In genomic region chrX:151045850-151046249, GRCm38 (mm10) we compare ENCODE assay signal across 8 mouse cellular contexts. TPM values are rescaled to one million over a fixed set of nuclear protein-coding genes. Genes with fewer than 3 reads are reported as not detected.
DNase-seq lines count a peak whose midpoint lies in the region; ATAC-seq and TF ChIP-seq lines count a peak whose summit lies in the region.

Gene Fgd1, plus strand, starts transcription at chrX:151046150.

- ATAC-seq in kidney, embryonic 16.5 days (ENCODE audit: low FRiP score, low TSS enrichment): no peak
- ATAC-seq in hindbrain, embryonic 11.5 days (ENCODE audit: low FRiP score): no peak
- ATAC-seq in liver, embryonic 14.5 days (ENCODE audit: insufficient read depth): no peak

- no peak for DNase-seq in kidney, adult 9 months
- DNase-seq in adrenal gland, postnatal 4 days (ENCODE audit: low spot score in 2 of 2): no peak
- no peak for DNase-seq in hindbrain, embryonic 11.5 days (ENCODE audit: low spot score)
- no peak for DNase-seq in liver, embryonic 14.5 days (ENCODE audit: low read depth in 3 of 3, low spot score in 3 of 3)
- no peak for DNase-seq in cerebellum, postnatal 4 days (ENCODE audit: low spot score in 2 of 2)
- no peak for DNase-seq in gastrocnemius, postnatal 25 days
- no peak for DNase-seq in spleen, postnatal 10 days (ENCODE audit: low spot score in 2 of 2)

- no peaks in the 10 kb centered on the region for H3K27me3 ChIP-seq in kidney, embryonic 16.5 days (ENCODE audit: insufficient read depth, low read length)
- H3K27me3 ChIP-seq in hindbrain, embryonic 11.5 days (ENCODE audit: control insufficient read depth, insufficient read depth, low read length): no peaks in the 10 kb centered on the region
- peaks cover 22% of the 10 kb centered on the region for H3K27me3 ChIP-seq in liver, embryonic 14.5 days (ENCODE audit: control insufficient read depth, insufficient read depth, low read length)

- H3K9me3 ChIP-seq in kidney, embryonic 16.5 days (ENCODE audit: low read length): peaks cover 3% of the 10 kb centered on the region; the same call in 1 of the 2 replicates
- H3K9me3 ChIP-seq in hindbrain, embryonic 11.5 days (ENCODE audit: control insufficient read depth, low read length): no peaks in the 10 kb centered on the region
- H3K9me3 ChIP-seq in liver, embryonic 14.5 days (ENCODE audit: control insufficient read depth, low read length): no peaks in the 10 kb centered on the region

- peaks cover 14% of the 10 kb centered on the region; the same call in 1 of the 2 replicates for H3K4me1 ChIP-seq in kidney, embryonic 16.5 days (ENCODE audit: insufficient read depth, low read length)
- no peaks in the 10 kb centered on the region for H3K4me1 ChIP-seq in hindbrain, embryonic 11.5 days (replicated peaks; ENCODE audit: control insufficient read depth, insufficient read depth, low read length)
- H3K4me1 ChIP-seq in liver, embryonic 14.5 days (replicated peaks; ENCODE audit: control insufficient read depth in 2 of 2, insufficient read depth in 2 of 2, low read length in 1 of 2): no peaks in the 10 kb centered on the region

- H3K4me3 ChIP-seq in kidney, embryonic 16.5 days (ENCODE audit: low read length): peak within 1 kb of the TSS; percentile 69
- peak within 1 kb of the TSS; percentile 65 for H3K4me3 ChIP-seq in hindbrain, embryonic 11.5 days (ENCODE audit: low read depth, low read length)
- peak within 1 kb of the TSS; percentile 51 to 52 for H3K4me3 ChIP-seq in liver, embryonic 14.5 days (ENCODE audit: insufficient read depth in 1 of 2, low read depth in 2 of 2, low read length in 2 of 2)

- no peaks in the 10 kb centered on the region for H3K36me3 ChIP-seq in kidney, embryonic 16.5 days (ENCODE audit: insufficient read depth, low read length)
- no peaks in the 10 kb centered on the region for H3K36me3 ChIP-seq in hindbrain, embryonic 11.5 days (ENCODE audit: control insufficient read depth, insufficient read depth, low read length)
- no peaks in the 10 kb centered on the region for H3K36me3 ChIP-seq in liver, embryonic 14.5 days (replicated peaks; ENCODE audit: control insufficient read depth, insufficient read depth, low read depth)

- no peak for TF ChIP-seq CTCF in liver, embryonic 14.5 days (IDR thresholded peaks at IDR 0.05; ENCODE audit: low read depth)

- 91% methylated on average over 8 of the region's 8 CpGs for WGBS in kidney, embryonic 16.5 days
- WGBS in hindbrain, embryonic 11.5 days: 88% methylated on average over 8 of the region's 8 CpGs
- 77% methylated on average over 8 of the region's 8 CpGs for WGBS in liver, embryonic 14.5 days (ENCODE audit: insufficient replicate concordance)

- peak within 1 kb of the TSS; percentile 93 for H3K27ac ChIP-seq in kidney, embryonic 16.5 days (ENCODE audit: low read length)
- peak within 1 kb of the TSS; percentile 88 for H3K27ac ChIP-seq in hindbrain, embryonic 11.5 days (ENCODE audit: low read depth, low read length)
- no peak within 1 kb of the TSS for H3K27ac ChIP-seq in liver, embryonic 14.5 days

- peak within 1 kb of the TSS; percentile 90 for H3K9ac ChIP-seq in kidney, embryonic 16.5 days (replicated peaks; ENCODE audit: low read length)
- peak within 1 kb of the TSS; percentile 77 for H3K9ac ChIP-seq in hindbrain, embryonic 11.5 days (ENCODE audit: low read depth, low read length)
- no peak within 1 kb of the TSS for H3K9ac ChIP-seq in liver, embryonic 14.5 days (replicated peaks)

- no peak for TF ChIP-seq EP300 in liver, embryonic 14.5 days (IDR thresholded peaks at IDR 0.05; ENCODE audit: low read depth)

- H3K4me2 ChIP-seq in kidney, embryonic 16.5 days (replicated peaks; ENCODE audit: low read depth, low read length): peak within 1 kb of the TSS; percentile 54
- peak within 1 kb of the TSS; percentile 61 for H3K4me2 ChIP-seq in hindbrain, embryonic 11.5 days (replicated peaks; ENCODE audit: low read depth, low read length)
- peak within 1 kb of the TSS; percentile 50 for H3K4me2 ChIP-seq in liver, embryonic 14.5 days (ENCODE audit: low read depth)

RNA-seq across cellular contexts. Expression of gene Fgd1, which starts in this region (rescaled TPM):
- 11.8 and 13.1 TPM in 2 replicates for polyA plus RNA-seq in kidney, embryonic 16.5 days (2015; fragmentation: Nextera tagmentation; extraction: Ambion mirVana)
- 10 to 100 TPM; 30.9 to 32.7 TPM for total RNA-seq in adrenal gland, postnatal 4 days (2021)
- 8.0 and 9.3 TPM in 2 replicates for polyA plus RNA-seq in hindbrain, embryonic 11.5 days (2014; fragmentation: Nextera tagmentation; extraction: Ambion mirVana)
- 3.1 and 3.5 TPM in 2 replicates for polyA plus RNA-seq in liver, embryonic 14.5 days (2012; rRNA removed)
- polyA plus RNA-seq in liver, embryonic 14.5 days (2014; fragmentation: Nextera tagmentation; extraction: Ambion mirVana): 1.5 and 1.6 TPM in 2 replicates
- total RNA-seq in gastrocnemius, postnatal 25 days (2021): 1 to 10 TPM; 1.8 to 2.3 TPM

Comparison
In these comparisons a context has a peak if more than half of its experiments do, and no peak if none do; other contexts are left out.
1. RNA of gene Fgd1 (total RNA-seq): 30.9 to 32.7 TPM in adrenal gland, postnatal 4 days; 1.8 to 2.3 TPM in gastrocnemius, postnatal 25 days; every median in the first group is over 4 times any median in the second.
2. Peak in every context shown above with its lines, with median percentiles within 50 percentile points of each other: H3K4me2 ChIP-seq and H3K4me3 ChIP-seq.